Mouse (Mus musculus) CH12.LX (cell line): ENCODE measurements around the gene Vpreb2. TPM values are rescaled to one million over a fixed set of nuclear protein-coding genes. Genes with fewer than 3 reads are reported as not detected.
"Not testable (repeated sequence)": the region's sequence is repeated elsewhere in the genome, so short reads cannot be mapped to it uniquely, and the experiment has no call there.

ENCODE experiments used
- DNase-seq: peaks from one replicate; pipeline ENCODE4 v3.0.0-alpha.2; 2013; ENCODE audit errors: extremely low read depth
- H3K27ac ChIP-seq: 2 replicates; pipeline ENCODE4 v1.5.1; 2012; ENCODE audit warnings: low read depth, mild to moderate bottlenecking, control low read depth, moderate library complexity; ENCODE audit not compliant: insufficient read depth
- H3K27me3 ChIP-seq: replicated peaks from 2 replicates; pipeline ENCODE3; 2012; ENCODE audit warnings: inconsistent platforms
- H3K36me3 ChIP-seq, 2 experiments: replicated peaks in 1 of 2; 2 replicates each; pipeline versions ENCODE3 to v1.6.1; 2012; ENCODE audit warnings: inconsistent platforms in 1 of 2, low read length in 1 of 2, mild to moderate bottlenecking in 1 of 2, mixed read lengths in 1 of 2, moderate library complexity in 1 of 2; ENCODE audit not compliant: control insufficient read depth in 1 of 2, insufficient read depth in 1 of 2
- H3K4me1 ChIP-seq, 2 experiments: 2 replicates each; pipeline ENCODE4 v1.6.1; 2012; ENCODE audit warnings: inconsistent platforms in 1 of 2, moderate library complexity in 1 of 2; ENCODE audit not compliant: insufficient read depth in 2 of 2, control insufficient read depth in 1 of 2
- H3K4me2 ChIP-seq: 2 replicates; pipeline ENCODE4 v1.6.1; 2012; ENCODE audit warnings: low read depth, mild to moderate bottlenecking, control low read depth; ENCODE audit not compliant: poor library complexity, insufficient read depth, severe bottlenecking
- H3K4me3 ChIP-seq, 3 experiments: fragments of 150-350 bp in 1 of 3; sonication (generic) in 1 of 3; replicated peaks in 1 of 3; 2 replicates each; pipeline versions ENCODE3 to v1.5.1; 2011 to 2012; ENCODE audit warnings: low read depth in 2 of 3, low read length in 2 of 3, mild to moderate bottlenecking in 2 of 3, moderate library complexity in 2 of 3, control low read depth in 1 of 3, improper control_type of control experiment in 1 of 3, inconsistent platforms in 1 of 3, mixed read lengths in 1 of 3; ENCODE audit not compliant: poor library complexity in 1 of 3
- H3K79me2 ChIP-seq: replicated peaks from 2 replicates; pipeline ENCODE4 v1.6.1; 2012; ENCODE audit warnings: mild to moderate bottlenecking, moderate library complexity; ENCODE audit not compliant: control insufficient read depth, poor library complexity, insufficient read depth, severe bottlenecking; ENCODE audit errors: extremely low read depth
- H3K9ac ChIP-seq: 2 replicates; pipeline ENCODE4 v1.6.1; 2012; ENCODE audit warnings: low read depth, mild to moderate bottlenecking, control low read depth, moderate library complexity; ENCODE audit not compliant: insufficient read depth
- H3K9me3 ChIP-seq: replicated peaks from 2 replicates; pipeline ENCODE3; 2012; ENCODE audit warnings: low read length, inconsistent platforms, mixed read lengths
- CTCF ChIP-seq, 2 experiments: IDR thresholded peaks in 1 of 2; conservative IDR thresholded peaks in 1 of 2; 2 replicates each; pipeline ENCODE4 v1.5.1; 2011 to 2012; ENCODE audit warnings: low read depth in 2 of 2, low read length in 2 of 2, improper control_type of control experiment in 1 of 2, inconsistent platforms in 1 of 2, mild to moderate bottlenecking in 1 of 2, moderate library complexity in 1 of 2
- ELF1 ChIP-seq: IDR thresholded peaks from 2 replicates; pipeline ENCODE4 v1.6.1; 2014; ENCODE audit warnings: low read depth, mild to moderate bottlenecking, inconsistent platforms, low read length, improper control_type of control experiment
- GABPA ChIP-seq: IDR thresholded peaks from 2 replicates; pipeline ENCODE4 v1.6.1; 2012; ENCODE audit warnings: low read depth, low read length, improper control_type of control experiment, inconsistent platforms; ENCODE audit not compliant: insufficient replicate concordance
- IRF4 ChIP-seq: IDR thresholded peaks from 2 replicates; pipeline ENCODE4 v1.6.1; 2014; ENCODE audit warnings: low read depth, mild to moderate bottlenecking, inconsistent platforms, low read length, improper control_type of control experiment
- JUN ChIP-seq: IDR thresholded peaks from 2 replicates; pipeline ENCODE4 v1.6.1; 2011; ENCODE audit warnings: low read depth, mild to moderate bottlenecking, low read length, improper control_type of control experiment, moderate library complexity; ENCODE audit not compliant: insufficient read depth
- KAT2A ChIP-seq: IDR thresholded peaks from 2 replicates; pipeline ENCODE4 v1.6.1; 2012; ENCODE audit warnings: low read length, improper control_type of control experiment, inconsistent platforms; ENCODE audit not compliant: insufficient replicate concordance
- MAFK ChIP-seq: IDR thresholded peaks from 2 replicates; pipeline ENCODE4 v1.6.1; 2011; ENCODE audit warnings: low read length, improper control_type of control experiment; ENCODE audit not compliant: insufficient replicate concordance
- MAX ChIP-seq: IDR thresholded peaks from 2 replicates; pipeline ENCODE4 v1.6.1; 2011; ENCODE audit warnings: low read length, improper control_type of control experiment
- MAZ ChIP-seq: IDR thresholded peaks from 2 replicates; pipeline ENCODE4 v1.6.1; 2012; ENCODE audit warnings: low read depth, mild to moderate bottlenecking, inconsistent platforms, low read length, improper control_type of control experiment, moderate library complexity
- MYC ChIP-seq: IDR thresholded peaks from 2 replicates; pipeline ENCODE4 v1.6.1; 2011; ENCODE audit warnings: low read depth, mild to moderate bottlenecking, improper control_type of control experiment, low read length
- PAX5 ChIP-seq: IDR thresholded peaks from 2 replicates; pipeline ENCODE4 v1.6.1; 2012; ENCODE audit warnings: low read length, inconsistent platforms, mixed read lengths
- POLR2A ChIP-seq: IDR thresholded peaks from 2 replicates; pipeline ENCODE4 v1.6.1; 2011; ENCODE audit warnings: low read depth, mild to moderate bottlenecking, improper control_type of control experiment, low read length
- POLR2AphosphoS2 ChIP-seq: IDR thresholded peaks from 2 replicates; pipeline ENCODE4 v1.6.1; 2011; ENCODE audit warnings: low read depth, low read length, improper control_type of control experiment
- RAD21 ChIP-seq: IDR thresholded peaks from 2 replicates; pipeline ENCODE4 v1.6.1; 2011; ENCODE audit warnings: low read depth, mild to moderate bottlenecking, low read length, improper control_type of control experiment, moderate library complexity
- RCOR1 ChIP-seq: conservative IDR thresholded peaks from 2 replicates; pipeline ENCODE4 v1.6.1; 2012; ENCODE audit warnings: low read depth, mild to moderate bottlenecking, inconsistent platforms, low read length, improper control_type of control experiment
- SIN3A ChIP-seq: IDR thresholded peaks from 2 replicates; pipeline ENCODE4 v1.6.1; 2012; ENCODE audit warnings: low read length, improper control_type of control experiment, inconsistent platforms
- TCF12 ChIP-seq: IDR thresholded peaks from 2 replicates; pipeline ENCODE4 v1.6.1; 2014; ENCODE audit warnings: low read depth, mild to moderate bottlenecking, inconsistent platforms, low read length, improper control_type of control experiment
- UBTF ChIP-seq: IDR thresholded peaks from 2 replicates; pipeline ENCODE4 v1.6.1; 2012; ENCODE audit warnings: low read depth, mild to moderate bottlenecking, inconsistent platforms, low read length, improper control_type of control experiment, moderate library complexity
- USF1 ChIP-seq: IDR thresholded peaks from 2 replicates; pipeline ENCODE4 v1.6.1; 2014; ENCODE audit warnings: low read depth, mild to moderate bottlenecking, inconsistent platforms, low read length, improper control_type of control experiment
- USF2 ChIP-seq: conservative IDR thresholded peaks from 2 replicates; pipeline ENCODE4 v1.6.1; 2011; ENCODE audit warnings: low read depth, low read length, improper control_type of control experiment
- ZC3H11A ChIP-seq: IDR thresholded peaks from 2 replicates; pipeline ENCODE4 v1.6.1; 2012; ENCODE audit warnings: low read depth, mild to moderate bottlenecking, inconsistent platforms, low read length, improper control_type of control experiment
- ZNF384 ChIP-seq: IDR thresholded peaks from 2 replicates; pipeline ENCODE4 v1.6.1; 2012; ENCODE audit warnings: low read depth, low read length, improper control_type of control experiment, inconsistent platforms
- dilution Hi-C: fragments of 300-500 bp; cut with MboI; formaldehyde crosslinking; loops from 2 replicates; pipeline ENCODE4 v1.14.3; 2020; ENCODE audit warnings: low sequenced_read_pairs; ENCODE audit not compliant: extremely low pct_unique_long_range_greater_than_20kb, extremely low pct_ligation_motif_present
- in situ Hi-C: fragments of 300-500 bp; cut with MboI; formaldehyde crosslinking; loops from 3 replicates; pipeline ENCODE4 v1.14.3; 2019; ENCODE audit warnings: low sequenced_read_pairs, low pct_ligation_motif_present, low pct_unique_long_range_greater_than_20kb, mixed read lengths
- polyA plus RNA-seq: library from polyadenylated mRNA; unstranded; fragments of >175 nt; gene quantifications from 2 replicates; pipeline ENCODE4 v1.2.1, GENCODE M21; 2012; ENCODE audit warnings: low read depth; ENCODE audit not compliant: insufficient read length
- total RNA-seq, 2 experiments: library from RNA; depleted of rRNA; stranded (reverse); fragments of 300-350 nt in 1 of 2; fragments of >200 nt in 1 of 2; gene quantifications; 2 replicates each; pipeline ENCODE4 v1.2.3; 2012 to 2014

Gene Vpreb2
- total and polyA plus RNA-seq, 3 experiments: 0.54 TPM; not detected in 2

GRCm38 (mm10) chr16:18004589-18004988 is 24.4 kb downstream of the Vpreb2 start:
- H3K4me1 ChIP-seq: no peaks in the 10 kb centered on the region
- in situ Hi-C loops: no loop called here
- dilution Hi-C loops: no loop called here
- DNase-seq: no peak
- peaks cover 96% of the 10 kb centered on the region for H3K27me3 ChIP-seq
- no peaks in the 10 kb centered on the region for H3K9me3 ChIP-seq
- no peak overlapping the region for H3K4me3 ChIP-seq
- TF ChIP-seq CTCF (conservative IDR thresholded peaks at IDR 0.05 in 1 of 2, IDR thresholded peaks at IDR 0.05 in 1 of 2; ENCODE audit: low read depth in 2 of 2, low read length in 2 of 2) (no peak), RCOR1 (no peak), GABPA (no peak), MAX (no peak), KAT2A (no peak)
- H3K79me2 ChIP-seq: no peaks in the 10 kb centered on the region
- no peaks in the 10 kb centered on the region for H3K36me3 ChIP-seq
- no peak overlapping the region for H3K27ac ChIP-seq
- H3K4me2 ChIP-seq: no peak overlapping the region
- no peak overlapping the region for H3K9ac ChIP-seq

- H3K79me2 ChIP-seq: no peaks in the 10 kb centered on the region
- DNase-seq: no peak
- no peak overlapping the region for H3K4me3 ChIP-seq
- in situ Hi-C loops: no loop called here
- H3K36me3 ChIP-seq: no peaks in the 10 kb centered on the region
- dilution Hi-C loops: no loop called here
- H3K4me1 ChIP-seq: no peaks in the 10 kb centered on the region
- H3K27ac ChIP-seq: no peak overlapping the region
- TF ChIP-seq SIN3A (no peak), MYC (no peak), UBTF (no peak), MAFK (no peak), RAD21 (no peak), POLR2A (no peak), PAX5 (no peak), IRF4 (no peak)
- H3K9me3 ChIP-seq: no peaks in the 10 kb centered on the region
- H3K4me2 ChIP-seq: no peak overlapping the region
- H3K9ac ChIP-seq: no peak overlapping the region
- H3K27me3 ChIP-seq: peaks cover 84% of the 10 kb centered on the region
Measured at GRCm38 (mm10) chr16:18007083-18007482, 26.9 kb downstream of the Vpreb2 start.

- Histone ChIP-seq H3K4me2 (no peak overlapping the region), H3K9me3 (no peaks in the 10 kb centered on the region), H3K27ac (no peak overlapping the region), H3K4me1 (no peaks in the 10 kb centered on the region), H3K9ac (no peak overlapping the region), H3K27me3 (peaks cover 44% of the 10 kb centered on the region), H3K36me3 (no peaks in the 10 kb centered on the region), H3K79me2 (no peaks in the 10 kb centered on the region), H3K4me3 (no peak overlapping the region)
- TF ChIP-seq GABPA (no peak), ZNF384 (no peak), MAX (no peak), JUN (no peak), USF2 (no peak), USF1 (no peak), POLR2AphosphoS2 (no peak), ZC3H11A (no peak), SIN3A (no peak), IRF4 (no peak), MAZ (no peak), ELF1 (no peak), TCF12 (no peak)
- no peak for DNase-seq
- in situ Hi-C loops: no loop called here
- dilution Hi-C loops: no loop called here
Measured at GRCm38 (mm10) chr16:18011101-18011500, 30.9 kb downstream of the Vpreb2 start.

GRCm38 (mm10) chr16:18016482-18016881 is 36.3 kb downstream of the Vpreb2 start:
- H3K79me2 ChIP-seq, H3K4me2 ChIP-seq, H3K4me3 ChIP-seq, H3K9ac ChIP-seq, H3K9me3 ChIP-seq, in situ Hi-C loops, DNase-seq, H3K27ac ChIP-seq, dilution Hi-C loops, H3K36me3 ChIP-seq, H3K4me1 ChIP-seq: not testable (repeated sequence)
- peaks cover 33% of the 10 kb centered on the region for H3K27me3 ChIP-seq
